Mouse (Mus musculus): ENCODE results near the gene Hgd.

The Hgd gene

GRCm38 (mm10) chr16:37579994-37580393 is at the start of gene Hgd:
Hgd (plus strand) TSS chr16:37580153.
- DNase-seq (ENCODE audit: inconsistent age in 2 of 2, low spot score in 1 of 2): no peak

DNA sequence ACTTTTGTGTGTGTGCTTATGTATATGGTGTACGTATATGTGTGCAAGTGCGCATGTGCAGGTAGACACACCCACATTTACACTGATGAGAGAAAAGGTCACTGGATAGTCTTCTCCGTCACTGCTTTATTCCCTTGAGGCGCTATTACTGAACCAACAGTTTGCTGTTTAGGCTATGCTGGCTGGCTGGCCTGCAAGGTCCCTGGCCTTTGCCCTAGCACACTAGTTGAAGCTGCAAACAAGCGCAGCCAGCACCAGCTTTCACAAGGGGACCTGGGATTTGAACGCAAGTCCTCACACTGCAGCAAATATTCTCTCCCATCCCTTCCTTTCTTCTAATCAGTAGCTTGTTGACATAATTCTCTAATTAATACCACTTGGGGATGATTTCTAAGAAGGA is 49.8 kb upstream of the Hgd start:
- DNase-seq (ENCODE audit: inconsistent age in 2 of 2, low spot score in 1 of 2): no peak

DNA sequence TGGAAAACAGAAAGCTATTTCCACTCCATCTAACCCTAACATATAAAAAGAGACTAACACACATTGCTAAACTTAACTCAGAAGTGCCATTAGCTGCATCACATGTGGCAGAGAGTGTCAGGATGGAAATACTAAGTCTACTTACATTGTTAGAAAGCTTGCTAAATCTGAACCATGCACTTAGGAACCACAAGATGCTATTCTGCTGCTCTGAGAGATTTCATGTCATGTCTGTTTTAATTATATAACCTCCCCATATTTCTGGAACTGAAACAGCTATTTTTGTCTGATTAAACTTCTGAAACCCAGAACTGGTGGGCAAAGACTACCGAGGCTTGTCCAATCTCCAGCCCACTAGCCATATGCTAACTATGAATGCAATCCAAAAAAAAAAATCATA is 47.9 kb upstream of the Hgd start:
- no peak for DNase-seq (ENCODE audit: inconsistent age in 2 of 2, low spot score in 1 of 2)

- DNase-seq (ENCODE audit: inconsistent age in 2 of 2, low spot score in 1 of 2): no peak
These were observed 46.4 kb upstream of the Hgd start for GRCm38 (mm10) chr16:37533369-37534068.

GRCm38 (mm10) chr16:37539240-37539610 is 40.7 kb upstream of the Hgd start:
- DNase-seq (ENCODE audit: inconsistent age in 2 of 2, low spot score in 1 of 2): no peak

GRCm38 (mm10) chr16:37539611-37540580 is 40.1 kb upstream of the Hgd start, which contains the start of the genes Gtf2e1 and Rabl3:
Gtf2e1 (minus strand) TSS chr16:37539789.
Rabl3 (plus strand) TSS chr16:37539885.
- DNase-seq (ENCODE audit: inconsistent age in 2 of 2, low spot score in 1 of 2): peak; percentile 97 to 99

- peak in 1 of 2 experiments; percentile 7 for DNase-seq (ENCODE audit: inconsistent age in 2 of 2, low spot score in 1 of 2)
These were observed 39.2 kb upstream of the Hgd start for GRCm38 (mm10) chr16:37540776-37541175.

DNA sequence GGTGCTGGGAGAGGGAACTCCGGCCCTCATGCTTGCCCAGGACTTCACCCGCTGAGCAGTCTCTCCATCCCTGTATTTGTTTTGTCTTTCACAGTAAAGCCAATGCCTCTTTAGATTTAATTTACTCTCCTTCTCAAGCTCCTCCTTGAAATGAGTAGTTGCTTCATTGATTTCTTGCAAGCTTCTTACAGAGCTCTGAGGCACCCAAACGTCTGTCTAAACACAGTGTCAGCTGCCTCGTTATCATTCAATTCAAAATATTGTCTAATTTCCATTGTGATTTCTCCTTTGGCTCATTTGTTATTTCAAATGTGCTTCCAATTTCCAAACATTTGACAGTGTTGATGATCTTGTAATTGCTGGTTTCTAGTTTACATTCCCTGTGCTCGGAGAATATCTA is 33.6 kb upstream of the Hgd start:
- no peak for DNase-seq (ENCODE audit: inconsistent age in 2 of 2, low spot score in 1 of 2)

- DNase-seq (ENCODE audit: inconsistent age in 2 of 2, low spot score in 1 of 2): no peak
These were observed 29.7 kb upstream of the Hgd start for GRCm38 (mm10) chr16:37550266-37550665.

- no peak for DNase-seq (ENCODE audit: inconsistent age in 2 of 2, low spot score in 1 of 2)
These were observed 29.0 kb upstream of the Hgd start for GRCm38 (mm10) chr16:37550981-37551380.

GRCm38 (mm10) chr16:37552824-37553223 is 27.1 kb upstream of the Hgd start:
- no peak for DNase-seq (ENCODE audit: inconsistent age in 2 of 2, low spot score in 1 of 2)

DNA sequence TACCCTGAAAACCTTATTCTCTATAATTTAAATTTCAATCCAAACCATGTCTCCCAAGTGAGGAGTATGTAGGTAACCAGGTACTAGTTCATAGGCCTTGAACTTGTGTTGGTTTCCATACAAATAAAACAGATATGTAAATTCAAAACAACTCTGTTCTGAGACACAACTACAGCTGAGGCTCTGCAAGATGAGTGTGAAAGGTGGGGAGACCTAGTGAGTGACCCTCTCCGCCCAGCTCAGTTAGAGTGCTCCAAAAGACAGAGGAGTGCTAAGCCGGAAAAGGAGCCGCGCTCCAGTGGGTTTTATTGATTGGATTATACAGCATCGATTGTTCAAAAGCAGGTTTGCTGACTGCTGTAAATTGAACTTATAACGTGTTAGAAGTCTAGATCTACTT is 17.5 kb upstream of the Hgd start:
- DNase-seq (ENCODE audit: inconsistent age in 2 of 2, low spot score in 1 of 2): no peak

DNA sequence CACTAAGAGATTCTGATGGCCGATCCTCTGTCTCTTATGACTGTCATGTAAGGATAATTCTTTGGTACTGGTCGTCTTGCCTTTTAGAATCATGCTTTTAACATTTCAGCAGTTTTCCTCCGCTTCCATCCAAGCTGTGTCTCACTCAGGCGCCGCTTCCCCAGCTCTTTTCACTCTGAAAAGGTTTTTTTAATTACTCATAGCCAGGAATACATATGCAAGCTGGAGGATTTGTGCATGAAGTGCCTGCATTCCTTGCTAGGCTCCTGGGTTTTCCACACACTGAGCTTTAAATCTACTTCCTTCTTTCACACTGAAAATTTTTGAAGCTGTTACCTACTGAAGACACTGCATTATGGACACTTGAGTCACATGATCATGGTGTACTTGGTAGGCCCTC is 17.0 kb upstream of the Hgd start:
- no peak for DNase-seq (ENCODE audit: inconsistent age in 2 of 2, low spot score in 1 of 2)

GRCm38 (mm10) chr16:37565117-37565516 is 14.8 kb upstream of the Hgd start:
- no peak for DNase-seq (ENCODE audit: inconsistent age in 2 of 2, low spot score in 1 of 2)

DNA sequence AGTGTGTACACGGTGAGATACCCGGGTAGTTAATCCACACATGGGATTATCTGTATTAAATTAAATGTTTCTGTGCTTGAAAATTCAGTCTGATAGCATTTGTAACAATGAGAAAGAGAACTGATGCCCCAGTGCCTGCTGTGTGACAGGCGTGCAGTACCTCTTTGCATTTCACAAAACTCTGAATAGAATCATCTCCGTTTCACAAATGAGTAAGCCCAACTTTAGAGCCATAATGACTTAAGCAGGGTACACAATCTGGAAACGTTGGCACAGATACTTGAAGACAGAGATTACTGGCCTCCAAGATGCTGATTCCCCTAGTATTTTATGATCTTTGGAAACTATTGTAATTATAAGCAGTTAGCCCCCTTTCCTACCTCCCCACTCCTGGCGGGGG is 13.8 kb upstream of the Hgd start:
- DNase-seq (ENCODE audit: inconsistent age in 2 of 2, low spot score in 1 of 2): no peak

DNA sequence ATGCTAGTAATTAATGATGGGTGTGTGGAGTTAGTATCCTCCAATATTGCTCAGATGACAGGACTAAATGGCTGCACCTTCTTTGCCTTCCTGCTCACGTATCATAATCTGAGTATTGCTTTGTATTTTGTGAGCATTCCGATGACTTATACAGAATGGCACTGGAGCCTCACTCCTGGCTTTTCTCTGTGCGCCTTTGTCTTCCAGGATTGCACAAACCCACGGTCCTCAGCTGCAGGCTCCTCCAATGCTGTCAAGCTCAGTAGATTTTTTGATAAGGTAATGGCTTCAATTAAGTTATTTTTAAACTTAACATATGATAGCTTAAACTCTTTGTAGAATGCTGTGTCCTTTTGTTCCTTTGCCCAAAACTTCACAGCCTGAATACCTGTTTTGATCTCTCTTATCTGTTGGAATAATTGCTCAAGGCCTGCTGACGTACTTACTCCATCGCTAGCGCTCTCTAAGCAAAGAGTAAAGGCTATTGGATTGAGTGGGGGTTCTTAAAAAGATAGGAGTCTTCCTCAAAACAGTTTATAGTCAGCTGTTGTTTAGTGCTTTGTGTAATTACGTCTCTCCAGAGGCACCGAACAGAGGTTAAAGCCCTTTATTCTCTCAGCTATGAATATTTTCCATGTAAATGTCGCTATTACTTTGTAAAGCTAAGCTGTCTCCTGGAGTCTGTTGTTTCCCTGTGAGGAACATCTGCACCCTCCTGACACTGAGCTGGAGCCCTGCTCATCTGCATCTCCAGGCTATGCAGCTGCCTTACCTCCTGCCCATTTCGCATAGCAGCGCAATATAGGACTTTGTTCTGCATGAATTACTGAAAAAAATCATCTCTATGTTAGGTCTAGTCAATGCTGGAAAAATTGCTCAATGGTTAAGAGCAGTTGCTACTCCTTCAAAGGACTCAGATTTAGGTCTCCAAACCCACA is 12.6 kb upstream of the Hgd start:
- peak; percentile 18 to 53 for DNase-seq (ENCODE audit: inconsistent age in 2 of 2, low spot score in 1 of 2)

DNA sequence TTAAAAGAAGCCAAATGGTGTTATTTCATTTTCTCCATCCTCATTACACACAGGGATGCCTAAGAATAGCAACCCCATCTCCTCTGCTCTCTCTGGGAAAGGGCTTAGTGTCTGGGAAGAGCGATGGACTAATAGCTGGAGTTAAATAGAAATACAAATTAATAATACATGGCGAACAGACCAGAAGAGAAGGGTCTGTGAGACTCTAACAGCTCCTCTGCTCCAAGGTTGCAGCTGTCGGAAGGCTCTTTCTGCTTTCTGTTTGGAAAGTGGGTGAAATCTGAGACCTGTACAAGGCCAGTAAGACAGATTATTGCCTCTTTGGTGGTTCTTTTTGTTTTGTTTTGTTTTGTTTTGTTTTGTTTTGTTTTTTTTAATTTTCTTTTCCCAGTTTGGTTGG is 8.4 kb upstream of the Hgd start:
- no peak for DNase-seq (ENCODE audit: inconsistent age in 2 of 2, low spot score in 1 of 2)

DNA sequence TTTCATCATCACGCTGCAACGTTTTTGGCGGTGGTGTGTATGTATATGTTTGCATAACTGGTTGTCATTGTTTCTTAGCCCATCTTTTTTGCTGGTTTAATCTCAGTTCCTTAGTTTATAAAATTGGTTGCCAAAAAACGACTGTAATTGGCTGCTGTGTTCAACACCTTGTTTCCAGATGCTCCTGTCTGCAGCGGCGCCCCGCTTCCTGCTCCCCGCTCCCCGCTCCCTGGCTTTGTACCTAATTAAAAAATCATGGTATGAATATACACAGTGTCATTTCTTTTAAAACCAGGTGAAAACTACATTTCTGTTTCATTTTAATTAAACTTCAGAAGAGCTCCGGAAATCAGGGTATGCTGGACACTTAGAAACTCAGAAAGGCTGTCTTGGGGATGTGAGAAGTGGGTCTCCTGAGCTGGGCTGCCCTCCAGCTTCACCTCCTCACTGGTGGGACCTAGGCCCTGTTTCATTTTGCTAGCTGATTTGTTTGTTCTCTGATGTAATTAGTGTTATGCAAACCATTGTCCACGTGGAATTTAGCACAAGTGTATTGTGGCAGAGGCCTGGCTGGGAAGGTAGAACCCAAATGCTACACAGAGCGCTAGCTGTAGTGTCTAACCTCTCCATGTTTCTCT is 7.7 kb upstream of the Hgd start:
- no peak for DNase-seq (ENCODE audit: inconsistent age in 2 of 2, low spot score in 1 of 2)

DNA sequence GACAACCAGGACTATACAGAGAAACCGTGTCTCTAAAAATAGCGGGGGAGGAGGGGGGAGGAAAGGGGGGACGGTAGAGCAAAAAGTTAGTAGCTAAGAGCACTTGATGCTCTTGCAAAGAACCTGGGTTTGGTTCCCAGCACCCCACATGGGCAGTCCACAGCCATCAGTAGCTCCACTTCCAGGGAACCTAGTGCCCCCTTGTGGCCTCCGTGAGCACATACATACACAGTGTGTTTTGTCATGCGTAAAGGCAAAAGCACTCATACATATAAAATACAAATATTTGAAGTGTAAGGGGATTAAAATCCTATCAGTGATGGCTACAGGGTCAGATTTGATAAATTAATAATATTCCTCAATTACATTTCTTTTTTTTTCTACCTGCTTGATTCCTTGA is 6.9 kb upstream of the Hgd start:
- DNase-seq (ENCODE audit: inconsistent age in 2 of 2, low spot score in 1 of 2): no peak

- no peak for DNase-seq (ENCODE audit: inconsistent age in 2 of 2, low spot score in 1 of 2)
These were observed 4.6 kb upstream of the Hgd start for GRCm38 (mm10) chr16:37575325-37575724.

- no peak for DNase-seq (ENCODE audit: inconsistent age in 2 of 2, low spot score in 1 of 2)
These were observed 362 bp upstream of the Hgd start for GRCm38 (mm10) chr16:37579591-37579990.
